Mouse (Mus musculus) stomach, postnatal 0 days (tissue): ENCODE measurements around the gene Cenpi. TPM values are rescaled to one million over a fixed set of nuclear protein-coding genes. Genes with fewer than 3 reads are reported as not detected.

Experiments
- ATAC-seq: fragments of 200-750 bp; cut with Nextera tagmentation; 2 replicates; pipeline ENCODE4 v1.8.0; 2017; ENCODE audit not compliant: low FRiP score, low TSS enrichment
- DNase-seq: peaks from one replicate; pipeline ENCODE4 v3.0.0-alpha.2; 2016; ENCODE audit warnings: low spot score
- H3K27ac ChIP-seq: fragments of 300-500 bp; sonication (generic); replicated peaks from 2 replicates; pipeline ENCODE4 v1.5.1; 2014; ENCODE audit warnings: mild to moderate bottlenecking, control low read depth
- H3K27me3 ChIP-seq: fragments of 300-500 bp; sonication (generic); 2 replicates; pipeline ENCODE4 v1.6.1; 2014; ENCODE audit warnings: low read length; ENCODE audit not compliant: control insufficient read depth, insufficient read depth
- H3K36me3 ChIP-seq: fragments of 300-500 bp; sonication (generic); 2 replicates; pipeline ENCODE4 v1.6.1; 2014; ENCODE audit warnings: low read length, mixed read lengths; ENCODE audit not compliant: control insufficient read depth, insufficient read depth
- H3K4me1 ChIP-seq: fragments of 300-500 bp; sonication (generic); replicated peaks from 2 replicates; pipeline ENCODE4 v1.6.1; 2014; ENCODE audit warnings: antibody characterized with exemption; ENCODE audit not compliant: control insufficient read depth, insufficient read depth
- H3K4me2 ChIP-seq: fragments of 300-500 bp; sonication (generic); replicated peaks from 2 replicates; pipeline ENCODE4 v1.6.1; 2014; ENCODE audit warnings: low read depth, mild to moderate bottlenecking, control low read depth, moderate library complexity
- H3K4me3 ChIP-seq: fragments of 300-500 bp; sonication (generic); 2 replicates; pipeline ENCODE4 v1.5.1; 2014; ENCODE audit warnings: low read depth, low read length, control low read depth
- H3K9ac ChIP-seq: fragments of 300-500 bp; sonication (generic); 2 replicates; pipeline ENCODE4 v1.6.1; 2014; ENCODE audit warnings: mild to moderate bottlenecking, low read length, control low read depth, mixed read lengths
- H3K9me3 ChIP-seq: fragments of 300-500 bp; sonication (generic); 2 replicates; pipeline ENCODE4 v1.6.1; 2016; ENCODE audit warnings: low read length; ENCODE audit not compliant: control insufficient read depth
- CTCF ChIP-seq: IDR thresholded peaks from 2 replicates; pipeline ENCODE4 v1.5.1; 2016; ENCODE audit warnings: antibody characterized with exemption, low read depth, mild to moderate bottlenecking, moderate library complexity
- EP300 ChIP-seq: optimal IDR thresholded peaks from 2 replicates; pipeline ENCODE3; 2016; ENCODE audit warnings: antibody characterized with exemption
- WGBS: fragments of 180-500 bp; shearing (Covaris S2); extraction: QIAGEN DNeasy Blood & Tissue Kit; methylation state at CpG from one replicate; pipeline ENCODE4 v1.1.7; 2014; 5-methylcytosine and 5-hydroxymethylcytosine counted together
- polyA plus RNA-seq: library from polyadenylated mRNA; unstranded; fragments of >200 nt; fragmentation: Nextera tagmentation; extraction: Ambion mirVana; gene quantifications from 2 replicates; pipeline ENCODE4 v1.2.1, GENCODE M21; 2015

Cenpi gene
- polyA plus RNA-seq, 1 experiment from 2014 or later = 7.4 TPM

DNA sequence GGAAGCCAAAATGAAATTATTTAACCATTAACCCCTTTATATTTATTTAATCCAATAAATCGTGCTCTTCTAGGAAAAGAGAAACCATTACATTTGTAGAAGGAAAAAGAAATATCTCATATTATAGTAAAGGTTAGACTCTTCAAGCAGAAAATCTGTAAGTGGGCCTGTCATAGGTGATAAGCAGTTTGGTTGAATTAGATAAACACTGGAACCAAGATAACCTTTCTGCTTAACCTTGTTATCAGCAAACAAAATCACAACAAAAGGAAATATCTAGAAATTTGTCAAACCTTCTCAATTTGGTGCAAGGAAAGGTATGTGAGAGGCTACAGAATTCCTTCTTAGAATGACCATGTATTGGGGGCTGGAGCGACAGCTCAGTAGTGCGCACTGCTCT, 27.4 kb upstream of the Cenpi start:
- Histone ChIP-seq H3K27me3 (no peaks in the 10 kb centered on the region), H3K36me3 (no peaks in the 10 kb centered on the region), H3K9ac (no peak overlapping the region), H3K4me2 (no peak overlapping the region), H3K4me3 (no peak overlapping the region), H3K9me3 (no peaks in the 10 kb centered on the region), H3K27ac (no peak overlapping the region), H3K4me1 (no peaks in the 10 kb centered on the region)
- TF ChIP-seq CTCF (no peak), EP300 (no peak)
- DNase-seq (no peak), ATAC-seq (no peak)
- 66% methylated on average over 3 of the region's 3 CpGs for WGBS

DNA sequence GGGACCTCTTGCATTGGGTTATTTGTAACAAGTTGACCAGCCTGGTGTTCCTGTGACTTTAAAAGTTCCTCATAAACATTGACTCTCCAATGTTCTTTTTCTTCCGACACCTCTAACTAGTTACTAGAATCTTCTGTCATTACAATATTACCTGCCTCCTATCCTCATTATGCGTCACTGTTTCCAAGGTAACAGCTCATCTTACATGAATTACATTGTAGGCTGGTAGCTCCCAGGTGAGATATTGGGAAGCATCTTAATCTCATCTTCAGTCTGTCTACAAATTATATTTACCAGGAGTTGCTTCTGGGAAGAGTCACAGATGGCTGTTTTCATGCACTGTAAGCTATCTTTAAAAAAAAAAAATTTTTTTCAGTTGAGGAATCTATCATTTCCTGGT, 22.8 kb upstream of the Cenpi start:
- Histone ChIP-seq H3K4me3 (no peak overlapping the region), H3K4me2 (no peak overlapping the region), H3K9me3 (no peaks in the 10 kb centered on the region), H3K36me3 (no peaks in the 10 kb centered on the region), H3K9ac (no peak overlapping the region), H3K4me1 (no peaks in the 10 kb centered on the region), H3K27me3 (no peaks in the 10 kb centered on the region), H3K27ac (no peak overlapping the region)
- DNase-seq = no peak
- WGBS = 96% methylated on average over 2 of the region's 2 CpGs
- no peak for TF ChIP-seq EP300
- no peak for TF ChIP-seq CTCF
- no peak for ATAC-seq

DNA sequence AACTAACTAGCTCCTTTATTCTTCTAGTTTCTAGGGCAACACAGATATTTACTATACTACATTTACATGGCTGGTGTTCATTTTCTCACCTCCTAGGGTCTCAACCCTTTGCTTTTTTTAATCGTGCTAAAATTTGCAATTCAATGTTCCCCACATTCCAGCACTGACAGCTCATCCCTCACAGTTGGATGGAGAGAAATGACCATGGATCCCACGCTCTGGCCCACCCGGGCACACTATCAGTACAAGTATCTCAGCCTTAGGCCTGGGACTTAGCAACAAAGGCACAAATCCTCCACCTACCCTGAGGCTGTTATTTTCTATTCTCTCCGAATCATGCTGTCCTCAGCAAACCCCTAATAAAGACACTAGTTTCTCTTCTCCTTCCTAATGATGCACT, 22.1 kb upstream of the Cenpi start:
- H3K9ac ChIP-seq = no peak overlapping the region
- ATAC-seq (no peak), DNase-seq (no peak)
- no peaks in the 10 kb centered on the region for H3K9me3 ChIP-seq
- H3K4me2 ChIP-seq = no peak overlapping the region
- H3K4me1 ChIP-seq = no peaks in the 10 kb centered on the region
- no peaks in the 10 kb centered on the region for H3K36me3 ChIP-seq
- H3K27me3 ChIP-seq = no peaks in the 10 kb centered on the region
- TF ChIP-seq EP300 = no peak
- TF ChIP-seq CTCF = no peak
- 58% methylated on average over 4 of the region's 4 CpGs for WGBS
- no peak overlapping the region for H3K4me3 ChIP-seq
- H3K27ac ChIP-seq = no peak overlapping the region

DNA sequence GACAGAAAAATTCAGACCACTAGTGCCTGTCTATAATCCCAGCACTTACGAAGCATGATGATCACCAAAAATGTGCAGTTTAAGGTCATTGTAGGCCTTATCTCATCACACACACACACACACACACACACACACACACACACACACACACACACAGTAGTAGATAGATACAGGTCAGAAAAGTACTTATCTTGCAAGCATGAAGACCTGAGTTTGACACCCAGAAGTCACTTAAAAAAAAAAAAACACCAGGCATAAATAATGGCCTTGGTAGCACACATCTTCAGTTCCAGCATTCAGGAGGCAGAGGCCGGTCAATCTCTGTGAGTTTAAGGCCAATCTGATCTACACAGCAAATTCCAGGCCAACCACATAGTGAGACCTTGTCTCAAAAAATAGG, 20.6 kb upstream of the Cenpi start:
- H3K4me1 ChIP-seq = no peaks in the 10 kb centered on the region
- H3K9ac ChIP-seq = no peak overlapping the region
- 90% methylated on average over 2 of the region's 2 CpGs for WGBS
- no peak for DNase-seq
- H3K27ac ChIP-seq = no peak overlapping the region
- no peaks in the 10 kb centered on the region for H3K27me3 ChIP-seq
- no peaks in the 10 kb centered on the region for H3K9me3 ChIP-seq
- no peak overlapping the region for H3K4me3 ChIP-seq
- no peak overlapping the region for H3K4me2 ChIP-seq
- no peak for ATAC-seq
- H3K36me3 ChIP-seq = no peaks in the 10 kb centered on the region
- TF ChIP-seq CTCF (no peak), EP300 (no peak)

DNA sequence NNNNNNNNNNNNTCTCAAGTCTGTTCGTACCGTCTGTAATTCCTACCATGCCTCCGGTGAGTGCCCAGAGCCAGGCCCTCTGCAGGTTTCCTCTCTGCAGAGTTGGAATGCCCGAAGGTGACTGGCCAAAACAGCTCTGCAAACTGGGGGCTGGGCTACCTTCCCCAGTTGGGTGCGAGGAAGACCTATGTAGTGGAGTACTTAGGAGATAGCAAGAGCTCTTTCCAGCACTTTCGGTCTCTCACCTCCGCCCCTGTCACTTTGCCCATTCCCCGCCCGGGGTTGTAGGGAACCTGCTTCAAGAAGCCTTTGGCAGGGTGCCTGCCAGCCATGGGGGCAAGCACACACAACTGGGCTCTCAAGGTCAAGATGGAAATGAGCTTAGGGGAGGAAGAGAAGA, 11.6 kb upstream of the Cenpi start:
- H3K4me1 ChIP-seq = no peaks in the 10 kb centered on the region
- no peak overlapping the region for H3K27ac ChIP-seq
- no peak overlapping the region for H3K9ac ChIP-seq
- ATAC-seq (no peak), DNase-seq (peak; percentile 14)
- no peaks in the 10 kb centered on the region for H3K9me3 ChIP-seq
- peak overlapping the region; percentile 27; the same call in 1 of the 2 replicates for H3K4me3 ChIP-seq
- no peak for TF ChIP-seq EP300
- TF ChIP-seq CTCF = no peak
- peak overlapping the region; percentile 55 for H3K4me2 ChIP-seq
- no peaks in the 10 kb centered on the region for H3K27me3 ChIP-seq
- no peaks in the 10 kb centered on the region for H3K36me3 ChIP-seq
- WGBS = 28% methylated on average over 9 of the region's 9 CpGs

DNA sequence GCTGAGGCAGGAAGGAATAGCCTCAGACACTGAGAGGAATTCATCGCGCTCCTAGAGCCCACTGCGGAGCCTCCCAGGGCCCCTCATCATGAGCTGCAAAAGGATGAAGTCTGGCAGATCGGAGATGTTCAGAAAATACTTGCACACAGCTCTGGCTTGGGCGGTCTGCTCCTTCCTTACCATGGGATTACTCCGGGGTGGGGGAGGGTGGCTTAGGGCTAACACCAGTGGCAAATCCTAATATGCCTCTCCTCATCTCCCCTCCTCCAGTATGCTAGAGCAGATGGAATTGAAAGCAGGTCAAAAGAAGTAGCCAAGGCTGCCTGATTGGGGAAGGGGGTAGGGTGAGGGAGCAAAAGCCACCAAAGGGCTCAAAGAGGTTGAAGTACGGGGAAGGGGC, 11.1 kb upstream of the Cenpi start:
- Histone ChIP-seq H3K4me2 (peak overlapping the region; percentile 55), H3K4me3 (0 out of 2 replicates have a peak overlapping the region, but pooled peaks have one; percentile 27), H3K9me3 (no peaks in the 10 kb centered on the region), H3K36me3 (no peaks in the 10 kb centered on the region), H3K27ac (no peak overlapping the region), H3K4me1 (no peaks in the 10 kb centered on the region), H3K9ac (no peak overlapping the region), H3K27me3 (no peaks in the 10 kb centered on the region)
- ATAC-seq = no peak
- DNase-seq = no peak
- WGBS = 32% methylated on average over 7 of the region's 7 CpGs
- TF ChIP-seq EP300 = no peak
- TF ChIP-seq CTCF = no peak
